Mouse (Mus musculus) frontal cortex, postnatal 10 days (tissue): ENCODE results near the gene Nup214.

Source experiments
- DNase-seq, 2 experiments: peaks; one replicate each; pipeline ENCODE4 v3.0.0; 2022; ENCODE audit warnings: low spot score in 2 of 2, mixed read lengths in 1 of 2

The Nup214 gene

GRCm38 (mm10) chr2:31974141-31974808 lies at the start of gene Nup214:
TSS of gene Nup214 (plus strand) at chr2:31974436.
- peak; percentile 98 to 99 for DNase-seq

DNA sequence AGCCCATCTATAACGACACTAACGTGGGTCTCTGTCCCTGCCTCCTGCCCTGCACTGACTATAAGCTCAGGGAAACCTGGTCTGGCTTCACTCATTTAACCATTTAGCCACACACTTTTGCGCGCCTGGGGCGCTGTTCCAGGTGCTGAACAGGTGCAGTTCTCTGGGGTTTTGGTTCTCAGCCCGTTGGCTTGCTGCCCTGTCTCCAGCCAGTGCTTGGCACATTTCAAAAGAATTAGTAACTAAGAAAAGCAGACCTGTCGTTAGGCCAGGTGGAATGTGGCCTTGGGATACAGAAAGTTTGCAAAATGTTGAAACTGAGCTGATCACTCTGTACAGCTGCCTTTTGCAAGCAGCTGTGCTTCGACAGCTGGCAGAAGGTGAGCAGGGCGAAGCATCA lies 49.4 kb upstream of the Nup214 start:
- DNase-seq: no peak

- DNase-seq: no peak
Measured at GRCm38 (mm10) chr2:31925936-31926335, 48.3 kb upstream of the Nup214 start.

GRCm38 (mm10) chr2:31929664-31930063 lies 44.6 kb upstream of the Nup214 start:
- DNase-seq: no peak

DNA sequence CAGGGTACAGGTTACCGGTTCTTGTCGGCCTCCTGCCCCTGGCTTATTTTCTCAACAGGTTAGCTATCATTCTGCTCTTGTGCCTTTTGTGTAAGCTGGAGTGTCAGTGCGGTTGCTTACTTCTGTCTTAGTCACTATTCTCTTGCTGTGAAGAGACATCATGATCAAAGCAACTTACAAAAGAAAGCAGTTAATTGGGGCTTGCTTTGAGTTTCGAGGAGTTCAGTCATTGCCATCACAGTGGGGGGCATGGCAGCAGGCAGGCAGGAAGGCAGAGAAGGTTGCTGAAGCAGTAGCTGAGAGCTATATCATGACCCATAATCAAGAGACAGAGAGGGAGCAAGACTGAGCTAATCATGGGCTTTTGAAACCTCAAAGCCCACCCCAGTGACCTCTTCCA lies 39.7 kb upstream of the Nup214 start:
- DNase-seq: no peak

DNA sequence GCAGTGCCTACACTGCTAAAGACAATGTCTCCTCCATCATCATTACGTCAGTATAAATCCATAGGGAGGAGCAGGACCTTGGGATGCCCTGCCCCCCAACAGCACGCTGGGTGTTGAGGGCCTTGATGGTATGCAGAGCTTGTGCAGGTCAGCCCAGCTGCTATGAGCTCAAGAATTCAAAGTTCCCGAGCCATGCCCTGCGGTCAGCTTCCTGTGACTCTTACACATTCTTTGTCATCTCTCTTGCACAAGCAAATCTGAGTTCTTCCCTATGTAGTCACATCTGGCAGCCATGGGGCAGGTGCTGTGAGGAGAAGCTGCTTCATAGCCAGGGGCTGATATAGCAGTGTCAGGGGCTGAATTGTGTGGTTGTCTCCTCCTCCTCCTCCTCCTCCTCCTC lies 39.2 kb upstream of the Nup214 start:
- no peak for DNase-seq

DNA sequence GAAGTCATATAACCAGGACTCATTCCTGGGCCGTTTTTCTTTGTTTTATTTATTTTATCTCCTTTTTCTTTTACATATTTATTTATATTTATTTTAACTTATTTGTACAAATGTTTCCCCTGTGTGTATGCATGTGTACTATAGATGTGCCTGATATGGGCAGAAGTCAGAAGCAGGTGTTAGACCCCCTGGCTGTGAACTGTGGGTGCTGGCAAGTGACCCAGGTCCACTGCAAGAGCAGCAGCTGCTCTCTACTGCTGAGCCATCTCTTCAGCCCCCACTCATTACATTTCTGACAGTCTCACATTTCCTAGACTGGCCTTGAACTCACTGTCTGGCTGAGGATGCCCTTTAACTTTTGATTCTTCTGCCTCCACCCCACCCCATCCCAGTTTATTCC lies 35.9 kb upstream of the Nup214 start:
- no peak for DNase-seq

DNA sequence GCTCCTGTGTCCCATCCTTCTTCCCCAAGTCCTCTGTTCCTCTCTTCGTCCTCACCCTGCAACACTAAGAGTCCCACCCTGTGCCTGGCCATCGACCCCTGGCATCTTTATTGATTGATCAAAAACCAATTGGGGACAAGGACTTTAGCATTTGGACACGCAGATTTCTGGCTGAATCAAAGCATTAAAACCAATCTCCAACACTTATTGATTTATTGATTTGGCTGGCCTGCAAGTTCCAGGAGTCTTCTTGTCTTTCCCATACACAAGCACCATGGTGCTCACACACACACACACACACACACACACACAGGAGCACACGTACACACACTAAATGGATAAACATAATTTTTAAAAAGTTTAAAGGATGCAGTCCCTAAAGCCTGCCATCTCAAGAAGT lies 31.2 kb upstream of the Nup214 start:
- DNase-seq: no peak

GRCm38 (mm10) chr2:31945580-31945979 lies 28.7 kb upstream of the Nup214 start:
- no peak for DNase-seq

DNA sequence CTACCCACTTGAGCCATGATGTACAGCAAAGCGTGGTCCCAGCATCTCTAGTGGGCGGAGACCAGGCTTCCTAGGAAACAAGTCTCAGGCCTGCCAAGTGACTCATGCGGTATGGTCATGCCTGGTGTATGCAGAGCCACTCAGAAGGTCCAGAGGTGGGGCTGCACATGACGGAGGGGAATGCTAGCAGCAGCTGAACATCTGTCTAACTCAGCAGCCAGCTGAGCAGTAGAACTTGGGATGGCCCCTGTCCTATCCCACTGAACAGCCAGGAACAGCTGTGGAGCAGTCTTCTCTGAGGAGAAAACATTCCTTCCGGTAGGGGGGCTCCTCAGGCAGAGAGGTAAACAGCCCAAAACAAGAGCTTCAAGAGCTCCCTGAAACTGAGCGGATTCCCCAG lies 25.8 kb upstream of the Nup214 start:
- DNase-seq: no peak

DNA sequence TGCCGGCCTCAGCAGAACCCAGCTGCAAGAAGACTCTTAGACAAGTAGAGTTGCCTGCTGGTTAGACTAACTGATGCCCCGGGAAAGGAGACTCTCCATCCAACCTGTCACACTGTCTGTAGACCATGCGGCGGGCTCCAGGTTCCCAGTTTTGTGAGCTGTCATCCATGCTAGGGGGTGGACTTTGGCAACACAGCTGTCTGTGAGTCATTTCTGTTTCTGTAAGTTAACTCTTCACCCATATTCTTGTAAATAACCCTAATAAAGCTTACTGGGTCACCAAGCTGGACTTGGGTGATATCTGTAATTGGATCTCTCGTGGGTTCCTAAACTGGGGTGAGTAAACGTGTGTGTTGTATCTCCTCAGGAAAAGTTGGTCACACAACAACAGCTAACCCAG lies 25.4 kb upstream of the Nup214 start:
- DNase-seq: no peak

- DNase-seq: peak in 1 of 2 experiments; percentile 47
Measured at GRCm38 (mm10) chr2:31950058-31950871, 24.0 kb upstream of the Nup214 start, which contains the start of gene Aif1l. TSS of gene Aif1l (plus strand) at chr2:31950139.

DNA sequence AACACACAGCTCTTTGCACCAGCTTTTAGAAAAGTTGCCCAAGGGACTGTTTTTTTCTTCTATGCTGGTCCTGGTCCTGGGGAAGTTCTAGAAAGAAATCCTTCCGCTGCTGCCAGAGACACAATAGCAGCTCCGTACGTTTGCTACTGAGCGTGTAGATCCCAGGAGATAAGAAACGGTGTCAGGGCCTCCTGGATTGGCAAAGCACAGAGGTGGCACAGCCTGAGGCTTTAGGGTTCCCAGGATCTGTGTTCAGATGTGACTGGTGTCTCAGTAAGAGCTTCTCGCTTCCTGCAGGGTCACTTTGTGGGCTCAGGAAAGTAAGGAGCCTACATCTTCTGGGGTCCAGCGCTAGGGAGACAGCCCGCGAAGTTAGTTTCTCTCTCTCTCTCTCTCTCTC lies 23.3 kb upstream of the Nup214 start:
- DNase-seq: no peak

GRCm38 (mm10) chr2:31952236-31952635 lies 22.0 kb upstream of the Nup214 start:
- no peak for DNase-seq

GRCm38 (mm10) chr2:31952725-31953124 lies 21.5 kb upstream of the Nup214 start:
- DNase-seq: no peak

DNA sequence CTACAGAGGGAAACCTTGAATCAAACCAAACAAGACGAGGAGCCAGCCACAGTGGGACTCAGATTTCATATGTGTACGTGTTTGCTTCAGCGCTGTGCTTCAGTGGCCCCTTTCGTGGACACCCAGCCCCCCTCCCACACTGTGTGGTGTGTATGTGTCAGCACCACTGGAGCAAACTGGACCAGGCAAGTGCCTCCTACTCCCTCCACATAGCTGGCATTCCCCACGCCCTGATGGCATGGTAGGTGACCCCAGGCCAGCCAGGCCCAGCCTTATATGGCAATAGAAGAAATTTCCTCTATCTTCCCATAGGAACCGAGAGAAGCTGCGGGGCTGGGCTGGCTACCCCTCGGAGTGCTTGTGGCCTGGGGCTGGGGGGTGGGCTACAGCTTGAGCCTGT lies 20.5 kb upstream of the Nup214 start:
- DNase-seq: no peak

DNA sequence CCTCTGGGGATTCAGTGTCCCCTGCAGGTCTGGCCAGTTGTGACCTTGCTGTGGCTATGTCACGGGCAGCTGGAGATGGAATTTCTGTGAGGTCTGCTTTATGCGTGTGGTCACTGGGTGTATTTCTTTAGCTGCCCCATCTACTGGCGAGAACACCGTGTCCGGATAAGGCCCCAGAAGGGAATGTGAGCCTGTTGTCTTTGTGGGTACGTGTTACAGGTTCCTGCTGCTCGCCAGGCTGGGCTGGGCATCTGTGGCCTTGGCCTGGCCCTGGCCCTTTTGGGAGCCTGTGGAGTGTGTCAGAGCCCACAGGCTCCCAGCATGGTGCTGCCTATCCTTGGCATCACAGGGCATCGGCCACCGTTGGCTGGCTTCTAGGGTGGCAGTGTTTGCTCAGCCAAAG lies 19.5 kb upstream of the Nup214 start:
- no peak for DNase-seq

GRCm38 (mm10) chr2:31955686-31956085 lies 18.6 kb upstream of the Nup214 start:
- no peak for DNase-seq

DNA sequence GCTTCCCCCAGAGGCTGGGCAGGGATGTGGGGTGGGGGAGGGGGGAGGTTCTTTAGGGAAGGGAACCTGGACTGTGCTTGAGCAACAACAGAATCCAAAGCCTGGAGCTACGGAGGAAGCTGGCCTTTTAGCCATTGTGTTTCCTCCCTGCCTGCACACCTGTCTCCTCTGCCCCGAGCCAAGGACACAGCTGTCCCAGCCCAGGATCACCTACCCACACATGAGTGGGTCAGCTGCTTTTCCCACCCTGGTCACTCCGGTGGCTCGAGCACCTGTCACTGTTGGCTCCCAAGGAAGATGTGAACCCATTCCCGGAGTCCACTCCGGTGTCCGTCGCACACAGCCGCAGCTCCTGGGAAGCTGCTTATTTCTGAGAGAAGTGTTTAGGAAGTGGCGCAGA lies 17.0 kb upstream of the Nup214 start:
- DNase-seq: no peak

- no peak for DNase-seq
Measured at GRCm38 (mm10) chr2:31960986-31961385, 13.2 kb upstream of the Nup214 start.

GRCm38 (mm10) chr2:31961791-31962222 lies 12.4 kb upstream of the Nup214 start:
- no peak for DNase-seq

DNA sequence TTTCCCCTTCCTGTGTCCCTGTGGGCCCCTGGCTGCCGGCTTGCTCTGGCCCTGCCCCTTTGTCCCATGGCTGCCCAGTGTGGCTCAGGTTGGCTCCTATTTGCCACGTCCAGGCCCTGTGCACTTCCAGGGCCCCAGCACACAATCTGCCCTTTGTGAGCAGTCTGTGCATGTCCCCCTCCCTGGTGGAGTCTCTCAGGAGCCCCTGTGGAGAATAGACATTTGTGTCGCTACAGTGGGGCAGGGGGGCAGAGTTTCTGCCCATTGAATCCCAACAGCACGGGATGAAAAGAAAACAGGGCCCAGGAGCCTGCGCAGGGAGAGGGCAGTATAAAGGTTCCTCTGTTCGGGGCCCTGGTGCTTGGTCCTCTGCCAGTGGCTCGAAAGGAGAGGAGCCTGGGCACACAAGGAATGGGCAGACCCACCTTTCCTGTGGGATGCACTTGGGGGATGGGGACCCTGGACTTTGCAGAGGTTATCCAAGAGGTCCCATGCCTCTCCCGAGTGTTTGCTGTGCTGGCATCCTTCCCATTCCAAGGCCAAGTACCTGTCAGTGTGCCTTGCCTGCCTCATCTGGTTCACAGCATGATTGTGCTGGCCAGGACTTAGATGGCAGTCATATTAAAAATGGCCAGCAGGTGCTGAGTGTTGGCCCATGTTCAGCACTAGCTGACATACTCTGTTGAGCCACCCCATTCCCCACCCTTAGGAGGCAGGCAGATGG lies 11.6 kb upstream of the Nup214 start:
- DNase-seq: peak; percentile 63 to 73

- DNase-seq: no peak
Measured at GRCm38 (mm10) chr2:31963491-31963890, 10.7 kb upstream of the Nup214 start.
